Mouse (Mus musculus) megakaryocyte progenitor cell, adult 5-6 weeks (primary cell): ENCODE data around the gene Mtg1. TPM values are rescaled to one million over a fixed set of nuclear protein-coding genes. Genes with fewer than 3 reads are reported as not detected.

Experiments
- ATAC-seq: replicated peaks from 2 replicates; pipeline ENCODE4 v1.8.0; 2016; ENCODE audit warnings: mild to moderate bottlenecking, moderate TSS enrichment, inconsistent platforms; ENCODE audit not compliant: poor library complexity
- total RNA-seq, 2 experiments: library from RNA; stranded (forward) in 1 of 2; stranded (reverse) in 1 of 2; fragments of 157-497, 149-512 nt in 1 of 2; fragments of 200-1000 nt in 1 of 2; gene quantifications; 2 replicates each; pipeline versions ENCODE4 v1.2.3 to v1.2.4; 2015 to 2017

The Mtg1 gene
- total RNA-seq, 2 experiments from 2014 or later, result 11.4 to 29.2 TPM

DNA sequence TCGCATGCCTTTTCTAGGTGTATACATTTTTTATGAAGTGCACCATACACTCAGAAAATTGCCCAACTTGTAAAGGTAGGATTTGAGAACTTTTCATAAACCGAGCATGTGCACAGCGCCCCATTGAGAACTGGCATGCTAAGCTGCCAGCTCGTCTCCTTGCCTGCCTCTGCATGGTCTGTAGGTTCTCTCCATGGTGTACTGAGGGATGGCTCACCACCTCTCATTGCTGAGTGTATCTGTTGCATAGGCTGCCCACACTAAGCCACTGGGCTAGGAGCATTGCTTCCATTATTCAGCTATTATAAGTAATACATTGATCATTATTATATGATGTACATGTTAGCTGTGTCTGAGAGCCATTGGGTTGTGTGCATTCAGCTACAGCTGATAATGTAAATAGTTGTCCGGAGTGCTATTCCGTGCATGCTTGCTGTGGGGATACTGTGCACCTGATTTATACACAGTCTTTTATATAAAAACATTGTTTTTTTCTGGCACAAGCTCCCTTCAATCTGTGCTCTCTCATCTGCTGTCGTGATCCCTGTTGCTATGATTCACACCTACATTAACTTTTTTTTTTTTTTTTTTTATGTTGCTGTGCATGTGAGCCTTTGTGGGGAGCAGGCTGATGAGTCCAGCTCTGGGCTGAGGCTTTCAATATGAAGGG, 50.5 kb downstream of the Mtg1 start:
- no peak for ATAC-seq

DNA sequence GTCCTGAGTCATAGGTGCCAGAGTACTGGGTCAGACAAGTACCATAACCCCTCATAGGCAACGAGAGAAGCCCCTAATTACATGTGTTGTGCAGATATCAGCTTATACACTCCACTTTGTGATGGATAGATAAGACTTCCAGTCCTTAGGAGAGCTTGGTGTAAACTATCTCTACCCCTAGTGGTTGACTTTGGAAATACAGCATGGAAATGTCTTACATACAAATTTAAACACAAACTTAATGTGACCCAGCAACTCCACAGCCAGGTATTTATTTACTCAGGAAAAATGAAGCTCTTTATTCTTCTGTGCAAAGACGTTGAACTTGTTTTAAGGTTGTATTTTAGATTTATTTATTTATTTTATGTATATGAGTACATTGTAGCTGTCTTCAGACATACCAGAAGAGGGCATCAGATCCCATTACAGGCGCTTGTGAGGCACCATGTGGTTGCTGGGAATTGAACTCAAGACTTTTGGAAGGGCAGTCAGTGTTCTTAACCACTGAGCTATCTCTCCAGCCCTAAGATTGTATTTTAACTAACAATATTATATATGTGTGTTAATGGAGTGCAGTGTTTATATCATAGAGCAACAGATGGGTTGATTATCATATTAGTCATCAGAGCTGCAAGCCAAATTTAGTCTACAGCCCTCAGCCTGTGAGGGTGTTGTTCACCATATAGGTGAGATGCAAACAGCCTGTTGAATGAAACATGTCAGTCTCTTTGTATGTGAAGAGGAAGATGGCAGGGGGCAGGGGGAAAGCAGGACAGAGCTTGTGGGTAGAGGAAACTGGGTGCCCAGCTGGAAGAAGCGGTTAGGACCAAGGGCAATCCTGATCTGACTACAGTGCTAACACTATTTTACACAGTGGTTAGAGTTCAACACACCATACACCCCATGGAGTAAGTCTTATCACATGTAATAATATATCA, 51.3 kb downstream of the Mtg1 start:
- ATAC-seq, result peak; percentile 74

GRCm38 (mm10) chr7:140190435-140190834, 53.1 kb downstream of the Mtg1 start:
- no peak for ATAC-seq

DNA sequence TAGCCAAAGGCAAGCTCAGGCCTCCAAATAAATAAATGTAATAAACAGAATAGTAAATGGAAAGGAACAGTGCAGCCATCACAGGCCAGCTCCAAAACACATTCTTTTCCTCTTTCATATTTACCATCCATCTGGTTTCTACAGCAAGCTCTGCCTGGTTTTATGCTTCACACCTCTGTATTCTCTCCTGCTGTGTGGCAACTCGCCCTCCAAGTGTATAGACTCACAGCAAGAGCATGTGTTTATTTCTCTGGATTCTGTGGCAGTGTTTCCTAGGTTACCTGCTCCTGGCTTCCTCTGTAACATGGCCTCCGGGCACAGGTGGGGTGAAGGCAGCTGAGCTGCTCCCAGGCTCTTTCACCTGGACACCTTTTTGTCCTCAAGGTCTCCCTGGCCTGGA, 55.1 kb downstream of the Mtg1 start:
- ATAC-seq, result no peak

DNA sequence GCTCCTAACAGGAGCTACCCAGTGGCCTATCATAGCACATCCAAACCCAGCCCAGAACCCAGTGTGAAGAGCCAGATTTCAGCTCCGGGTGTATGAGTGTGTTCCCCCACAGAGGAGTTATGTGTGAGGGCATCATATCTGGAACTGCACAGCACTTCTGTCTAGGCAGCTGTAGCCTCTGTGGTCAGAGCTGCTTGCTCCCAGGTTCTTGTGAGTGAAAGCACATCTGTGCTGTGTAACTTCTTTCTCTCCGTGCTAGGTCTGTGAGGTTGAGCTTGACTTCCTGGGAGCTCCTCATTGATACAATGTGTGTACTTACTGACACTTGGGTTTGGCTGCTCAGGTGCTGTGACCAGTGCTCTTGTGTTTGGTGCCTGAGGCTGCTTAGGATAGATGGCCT, 55.5 kb downstream of the Mtg1 start:
- ATAC-seq, result no peak

DNA sequence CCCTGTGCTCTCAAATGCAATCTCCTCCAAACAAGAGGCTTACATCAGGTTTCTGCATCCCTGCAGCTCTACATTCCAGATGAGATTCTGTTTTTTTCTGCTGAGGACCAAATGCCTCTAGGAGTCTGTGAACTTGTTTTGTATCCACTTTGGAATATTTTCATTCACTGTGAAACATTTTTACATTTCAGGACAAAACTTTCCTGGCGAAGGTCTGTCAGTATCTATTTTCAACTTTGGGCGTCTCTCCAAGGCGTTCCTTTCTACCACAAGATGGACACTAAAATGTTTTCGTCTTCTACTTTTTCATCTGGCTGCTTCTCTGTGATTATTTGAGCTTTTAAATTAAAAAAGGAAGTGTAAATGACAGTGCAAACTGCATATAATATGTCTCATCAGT, 56.7 kb downstream of the Mtg1 start:
- ATAC-seq, result no peak

DNA sequence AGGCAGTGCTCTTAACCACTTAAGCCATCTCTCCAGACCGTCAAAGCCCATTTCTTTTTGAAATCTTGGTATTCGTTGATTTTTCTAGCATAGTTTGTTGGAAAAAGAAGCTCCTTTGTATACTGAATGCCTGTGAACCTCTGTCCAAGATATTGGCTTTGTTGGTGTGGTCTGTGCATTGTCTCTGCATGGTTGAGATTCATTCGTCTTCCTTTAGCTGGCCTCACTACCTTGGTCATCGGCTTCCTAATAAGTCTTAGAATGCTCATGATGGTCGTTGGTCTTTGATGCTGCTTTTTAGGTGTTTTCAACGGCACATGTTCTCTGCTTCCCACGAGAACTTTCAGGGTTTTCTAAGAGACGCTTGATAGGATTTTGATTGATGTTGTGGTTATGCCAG, 58.6 kb downstream of the Mtg1 start:
- no peak for ATAC-seq

Other genes with a start within 250 kb of the Mtg1 start
- not detected in 2 replicates for gene Kndc1, start 242.9 kb upstream of the Mtg1 start, total RNA-seq (2015)
- gene Kndc1, start 242.9 kb upstream of the Mtg1 start, total RNA-seq (2017), result not detected in 2 replicates
- not detected in 2 replicates for gene Utf1, start 193.8 kb upstream of the Mtg1 start, total RNA-seq (2015)
- not detected in 2 replicates for gene Utf1, start 193.8 kb upstream of the Mtg1 start, total RNA-seq (2017)
- 0.10 and 0.27 TPM in 2 replicates for gene 6430531B16Rik, start 158.8 kb upstream of the Mtg1 start, total RNA-seq (2015)
- gene 6430531B16Rik, start 158.8 kb upstream of the Mtg1 start, total RNA-seq (2017), result 0.57 TPM in 1 of 2 replicates, not detected in the other
- gene Adam8, start 145.0 kb upstream of the Mtg1 start, total RNA-seq (2015), result 1.3 and 1.9 TPM in 2 replicates
- 1.3 and 1.7 TPM in 2 replicates for gene Adam8, start 145.0 kb upstream of the Mtg1 start, total RNA-seq (2017)
- 32.2 and 34.8 TPM in 2 replicates for gene Zfp511, start 101.2 kb upstream of the Mtg1 start, total RNA-seq (2015)
- gene Zfp511, start 101.2 kb upstream of the Mtg1 start, total RNA-seq (2017), result 21.0 and 21.1 TPM in 2 replicates
- 24.0 and 25.8 TPM in 2 replicates for gene Tubgcp2, start 100.9 kb upstream of the Mtg1 start, total RNA-seq (2015)
- gene Tubgcp2, start 100.9 kb upstream of the Mtg1 start, total RNA-seq (2017), result 35.2 and 36.5 TPM in 2 replicates
- gene Msx3, start 88.5 kb upstream of the Mtg1 start, total RNA-seq (2015), result not detected in 2 replicates
- gene Msx3, start 88.5 kb upstream of the Mtg1 start, total RNA-seq (2017), result not detected in 2 replicates
- gene Caly, start 55.0 kb upstream of the Mtg1 start, total RNA-seq (2015), result not detected in 2 replicates
- not detected in 2 replicates for gene Caly, start 55.0 kb upstream of the Mtg1 start, total RNA-seq (2017)
- not detected in 2 replicates for gene Prap1, start 44.2 kb upstream of the Mtg1 start, total RNA-seq (2015)
- gene Prap1, start 44.2 kb upstream of the Mtg1 start, total RNA-seq (2017), result not detected in 2 replicates
- gene Fuom, start 35.1 kb upstream of the Mtg1 start, total RNA-seq (2015), result 6.9 and 7.9 TPM in 2 replicates
- 10.8 and 11.5 TPM in 2 replicates for gene Fuom, start 35.1 kb upstream of the Mtg1 start, total RNA-seq (2017)
- 26.1 and 31.7 TPM in 2 replicates for gene Paox, start 21.8 kb upstream of the Mtg1 start, total RNA-seq (2015)
- gene Paox, start 21.8 kb upstream of the Mtg1 start, total RNA-seq (2017), result 15.7 and 23.4 TPM in 2 replicates
- gene Echs1, start 21.1 kb upstream of the Mtg1 start, total RNA-seq (2015), result 108 and 109 TPM in 2 replicates
- 95.5 and 147 TPM in 2 replicates for gene Echs1, start 21.1 kb upstream of the Mtg1 start, total RNA-seq (2017)
- not detected in 2 replicates for gene Sprn, start 17.3 kb downstream of the Mtg1 start, total RNA-seq (2015)
- not detected in 2 replicates for gene Sprn, start 17.3 kb downstream of the Mtg1 start, total RNA-seq (2017)
- not detected in 2 replicates for gene Olfr522, start 27.2 kb downstream of the Mtg1 start, total RNA-seq (2015)
- not detected in 2 replicates for gene Olfr522, start 27.2 kb downstream of the Mtg1 start, total RNA-seq (2017)
- gene Olfr523, start 35.7 kb downstream of the Mtg1 start, total RNA-seq (2015), result not detected in 2 replicates
- gene Olfr523, start 35.7 kb downstream of the Mtg1 start, total RNA-seq (2017), result not detected in 2 replicates
- gene Olfr524, start 68.4 kb downstream of the Mtg1 start, total RNA-seq (2015), result not detected in 2 replicates
- not detected in 2 replicates for gene Olfr524, start 68.4 kb downstream of the Mtg1 start, total RNA-seq (2017)
- not detected in 2 replicates for gene Cd163l1, start 80.7 kb downstream of the Mtg1 start, total RNA-seq (2015)
- gene Cd163l1, start 80.7 kb downstream of the Mtg1 start, total RNA-seq (2017), result 0.21 TPM in 1 of 2 replicates, not detected in the other
- gene 5830411N06Rik, start 109.7 kb downstream of the Mtg1 start, total RNA-seq (2015), result not detected in 2 replicates
- not detected in 2 replicates for gene 5830411N06Rik, start 109.7 kb downstream of the Mtg1 start, total RNA-seq (2017)
- gene Olfr525, start 183.3 kb downstream of the Mtg1 start, total RNA-seq (2015), result not detected in 2 replicates
- not detected in 2 replicates for gene Olfr525, start 183.3 kb downstream of the Mtg1 start, total RNA-seq (2017)
- not detected in 2 replicates for gene Olfr527, start 196.5 kb downstream of the Mtg1 start, total RNA-seq (2015)
- gene Olfr527, start 196.5 kb downstream of the Mtg1 start, total RNA-seq (2017), result not detected in 2 replicates
- gene Olfr60, start 224.1 kb downstream of the Mtg1 start, total RNA-seq (2015), result 0.07 TPM in 1 of 2 replicates, not detected in the other
- gene Olfr60, start 224.1 kb downstream of the Mtg1 start, total RNA-seq (2017), result not detected in 2 replicates
- gene Olfr530, start 238.8 kb downstream of the Mtg1 start, total RNA-seq (2015), result not detected in 2 replicates
- not detected in 2 replicates for gene Olfr530, start 238.8 kb downstream of the Mtg1 start, total RNA-seq (2017)